Mouse (Mus musculus) B cell, adult (primary cell): Measurements from ENCODE around the gene 1110032A03Rik. TPM values are rescaled to one million over a fixed set of nuclear protein-coding genes. Genes with fewer than 3 reads are reported as not detected.

Experiments used
- total RNA-seq: library from RNA; stranded (reverse); gene quantifications from 4 replicates; pipeline ENCODE4 v1.2.4, GENCODE M21; 2023; ENCODE audit not compliant: inconsistent age

Gene 1110032A03Rik
- total RNA-seq: 21.2 to 30.0 TPM (median 25.0 TPM) in 4 replicates

DNA sequence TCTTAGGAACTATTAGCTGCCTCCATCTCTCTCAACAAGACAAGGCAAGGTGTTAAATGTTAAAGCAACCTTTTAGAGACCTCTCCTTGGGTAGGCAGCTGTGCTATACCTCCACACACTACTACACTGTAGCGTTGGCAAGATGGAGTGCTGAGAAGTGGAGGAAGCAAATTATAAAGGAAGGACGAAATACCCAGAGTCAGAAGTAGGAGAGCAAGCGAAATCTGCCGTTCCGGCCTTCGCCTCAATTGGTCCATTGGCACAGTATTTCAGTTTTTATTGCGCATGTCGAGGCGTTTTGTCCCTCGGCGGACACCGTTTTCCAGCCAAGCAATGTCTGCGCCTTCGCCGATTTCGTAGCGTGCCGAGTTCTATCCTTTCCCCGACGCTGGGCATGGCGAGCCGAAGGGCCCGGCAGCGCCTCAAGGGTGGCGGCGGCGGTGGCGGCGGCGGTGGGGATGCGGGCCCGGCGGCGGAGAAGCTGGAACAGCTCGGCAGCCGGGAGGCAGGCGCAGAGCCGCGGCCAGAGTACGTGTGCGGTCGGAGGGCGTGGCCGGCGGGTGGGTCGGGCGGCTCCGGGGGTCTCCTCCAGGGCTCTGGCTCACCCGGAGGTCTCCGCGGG lies at the start of gene 1110032A03Rik, which contains the start of gene Alg9:
1110032A03Rik (minus strand) TSS at position 530 of the 622 bp plus-strand sequence.
Alg9 (plus strand) TSS at position 29 of the 622 bp plus-strand sequence.

DNA sequence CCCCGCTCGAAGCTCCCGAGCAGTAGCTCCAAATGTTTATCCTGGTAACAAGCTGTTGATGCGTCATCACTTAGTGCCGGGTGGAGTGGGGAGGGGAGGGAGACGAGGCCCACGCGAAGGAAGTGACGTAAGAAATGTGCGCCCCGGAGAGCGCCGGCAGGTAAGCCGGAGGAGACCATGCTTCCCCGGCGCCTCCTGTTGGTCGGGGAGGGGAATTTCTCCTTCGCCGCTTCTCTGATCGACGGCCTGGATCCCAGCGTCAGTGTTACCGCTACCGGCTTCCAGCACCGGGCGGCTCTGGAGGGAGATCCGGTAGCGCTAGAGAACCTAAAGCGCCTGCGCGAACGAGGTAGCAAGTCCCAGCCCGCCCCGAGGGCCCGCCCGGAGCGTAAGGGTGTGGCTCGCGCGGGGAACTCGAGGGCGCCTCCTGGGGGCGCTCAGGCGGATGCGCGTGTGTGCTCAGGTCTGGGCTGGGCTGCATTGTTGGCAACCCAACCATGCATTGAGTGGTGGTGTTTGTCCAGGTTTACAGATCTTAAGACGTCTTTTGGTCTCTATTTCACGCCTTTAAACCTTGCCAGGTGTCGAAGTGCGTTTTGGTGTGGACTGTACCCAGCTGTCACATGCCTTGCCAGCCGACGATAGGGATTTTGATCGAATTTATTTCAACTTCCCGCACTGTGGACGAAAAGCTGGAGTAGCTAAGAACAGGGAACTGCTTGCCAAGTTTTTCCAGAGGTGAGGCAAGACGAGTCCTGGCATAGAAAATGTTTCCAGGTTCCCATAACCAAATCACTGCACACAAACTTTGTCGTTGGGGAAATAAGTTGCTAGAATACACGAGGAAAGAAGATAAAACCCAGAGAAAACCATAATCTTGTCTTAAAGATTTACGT lies 7.0 kb downstream of the 1110032A03Rik start, which contains the start of gene Fdxacb1:
Fdxacb1 (plus strand) TSS at position 130 of the 896 bp plus-strand sequence.

DNA sequence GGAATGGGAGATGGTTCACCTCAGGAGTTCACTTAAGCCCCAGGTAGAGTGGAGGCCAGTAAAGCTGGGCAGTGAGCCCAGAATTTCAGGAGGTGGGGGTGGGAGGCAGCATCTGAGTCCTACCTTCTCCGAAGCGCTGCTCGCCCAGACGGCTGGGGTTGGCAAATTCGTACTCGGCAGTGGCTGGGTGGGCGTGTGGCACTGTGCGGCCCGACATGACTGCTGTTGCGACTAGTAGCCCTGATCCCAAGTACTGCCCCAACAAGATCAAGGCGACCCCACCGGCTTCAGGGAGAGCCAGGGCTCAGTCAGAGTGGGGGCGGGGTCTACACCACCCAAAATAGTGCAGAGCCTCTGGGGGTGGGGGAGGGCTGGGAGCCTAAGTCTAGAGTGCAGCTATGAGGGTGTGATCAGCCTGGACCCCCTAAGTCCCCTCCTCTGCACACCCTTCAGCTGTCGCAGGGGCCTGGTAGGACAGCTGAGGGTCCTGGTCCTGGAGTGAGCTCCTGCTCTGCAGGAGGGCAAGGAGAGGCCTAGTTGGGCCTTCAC lies 23.2 kb downstream of the 1110032A03Rik start, which contains the start of gene Hspb2:
Hspb2 (minus strand) TSS at position 301 of the 549 bp plus-strand sequence.

DNA sequence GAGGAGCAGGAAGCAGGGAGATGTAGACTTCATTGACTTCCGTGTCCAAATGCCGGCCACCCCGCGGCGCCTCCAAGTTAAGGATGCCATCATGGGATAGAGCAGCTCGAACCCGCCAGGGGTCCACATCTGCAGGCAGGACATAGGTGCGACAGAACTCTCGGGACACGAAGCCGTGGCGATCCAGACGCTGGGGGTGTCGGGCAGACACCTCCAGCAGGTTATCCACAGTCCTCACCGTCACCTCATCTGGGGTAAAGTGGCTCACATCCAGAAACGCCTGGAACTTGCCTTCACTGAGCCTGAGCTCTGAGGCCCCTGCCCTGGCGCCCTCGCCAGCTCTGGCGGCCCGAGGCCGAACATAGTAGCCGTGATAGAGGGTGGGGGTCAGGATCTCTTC lies 24.0 kb downstream of the 1110032A03Rik start, which contains the start of gene Cryab:
Cryab (plus strand) TSS at position 3 of the 400 bp plus-strand sequence.

DNA sequence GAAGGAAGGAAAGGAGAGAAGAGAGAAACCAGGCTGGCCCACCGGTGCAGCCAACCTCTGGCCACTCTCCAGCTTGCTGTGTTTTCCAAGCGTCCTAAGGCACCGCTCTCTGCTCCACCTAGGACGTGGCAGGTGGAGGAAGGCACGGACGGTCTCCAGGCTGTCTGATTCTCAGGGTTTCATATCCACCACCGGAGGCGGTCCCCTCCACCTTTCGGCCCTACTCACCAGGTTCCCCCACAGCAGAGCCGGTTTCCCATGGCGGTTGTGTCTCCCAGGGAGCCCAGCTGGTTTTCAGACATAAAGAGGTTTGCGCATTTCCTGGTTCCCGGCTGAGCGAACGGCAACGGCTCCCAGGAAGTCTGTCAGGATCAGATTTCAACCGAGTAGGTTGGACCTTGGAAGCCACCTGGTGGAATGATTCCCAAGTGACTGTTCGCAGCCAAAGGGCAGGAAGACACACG lies 29.1 kb downstream of the 1110032A03Rik start, which contains the start of gene 2310030G06Rik:
2310030G06Rik (minus strand) TSS at position 323 of the 464 bp plus-strand sequence.

DNA sequence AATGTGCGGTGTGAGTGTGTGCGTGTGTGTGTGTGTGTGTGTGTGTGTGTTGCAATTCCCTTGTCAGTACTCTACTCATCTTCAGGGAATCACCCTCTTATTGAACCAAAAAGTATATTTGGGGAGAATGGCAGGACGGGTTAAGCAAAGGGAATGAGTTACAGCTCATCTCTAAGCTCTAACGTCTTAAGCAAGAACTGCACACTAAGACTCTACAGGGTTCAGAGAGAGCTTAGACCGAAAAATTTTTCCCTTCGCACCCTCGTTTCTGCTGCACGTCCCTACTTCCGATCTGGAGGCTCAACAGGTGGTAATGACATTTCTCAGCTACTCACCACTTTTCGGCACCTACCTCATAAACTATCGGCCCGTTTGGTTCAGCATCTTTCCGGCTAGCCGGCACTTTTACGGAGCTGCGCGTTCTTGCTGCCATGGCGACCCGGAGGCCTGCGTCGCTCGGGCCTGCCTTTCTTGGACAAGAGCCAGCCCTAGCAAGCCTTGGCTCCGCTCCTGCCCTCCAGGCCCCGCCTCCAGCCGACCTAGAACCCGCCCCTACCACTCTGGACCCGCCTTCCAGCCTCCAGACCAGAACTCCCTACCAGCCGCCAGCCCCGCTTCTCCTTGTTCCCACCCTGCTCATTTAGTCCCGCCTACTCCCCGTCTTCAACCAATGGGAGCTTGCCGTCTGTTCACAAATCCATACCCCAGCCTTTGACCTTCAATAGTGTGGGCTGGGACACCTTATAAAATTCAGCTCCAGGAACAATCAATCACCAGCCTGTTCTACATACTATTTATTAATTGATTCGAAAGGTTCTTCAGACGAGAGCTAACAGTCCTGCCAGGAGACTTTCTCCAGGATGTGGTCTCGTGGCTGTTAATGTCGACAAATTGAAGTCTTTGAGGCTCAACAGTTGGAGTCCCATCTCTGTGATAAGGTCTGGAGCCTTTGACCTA lies 36.1 kb downstream of the 1110032A03Rik start, which contains the start of gene Dixdc1:
Dixdc1 (minus strand) TSS at position 604 of the 957 bp plus-strand sequence.

Other genes with a start within 250 kb of the 1110032A03Rik start
- 58.5 to 68.5 TPM (median 61.2 TPM) in 4 replicates for gene Pts, start 246.8 kb downstream of the 1110032A03Rik start, total RNA-seq
- 16.3 to 23.4 TPM (median 21.1 TPM) in 4 replicates for gene Il18, start 220.7 kb downstream of the 1110032A03Rik start, total RNA-seq
- 2.4 to 3.7 TPM (median 3.3 TPM) in 4 replicates for gene Bco2, start 220.3 kb downstream of the 1110032A03Rik start, total RNA-seq
- not detected in 4 replicates for gene Tex12, start 214.2 kb downstream of the 1110032A03Rik start, total RNA-seq
- gene Sdhd, start 171.7 kb downstream of the 1110032A03Rik start, total RNA-seq: 51.3 to 59.6 TPM (median 55.6 TPM) in 4 replicates
- gene Timm8b, start 171.6 kb downstream of the 1110032A03Rik start, total RNA-seq: 52.2 to 55.4 TPM (median 53.6 TPM) in 4 replicates
- 0.78 to 2.2 TPM in 2 of 4 replicates, not detected in the others for gene Pih1d2, start 158.2 kb downstream of the 1110032A03Rik start, total RNA-seq
- gene Nkapd1, start 158.1 kb downstream of the 1110032A03Rik start, total RNA-seq: 27.3 to 32.1 TPM (median 29.3 TPM) in 4 replicates
- 22.5 to 35.4 TPM (median 31.0 TPM) in 4 replicates for gene Dlat, start 115.7 kb downstream of the 1110032A03Rik start, total RNA-seq
- gene Dixdc1, start 36.0 kb downstream of the 1110032A03Rik start, total RNA-seq: not detected in 4 replicates
- gene 2310030G06Rik, start 29.0 kb downstream of the 1110032A03Rik start, total RNA-seq: not detected in 4 replicates
- not detected in 4 replicates for gene Cryab, start 24.2 kb downstream of the 1110032A03Rik start, total RNA-seq
- gene Hspb2, start 23.2 kb downstream of the 1110032A03Rik start, total RNA-seq: not detected in 4 replicates
- 14.8 to 23.6 TPM (median 16.3 TPM) in 4 replicates for gene Fdxacb1, start 7.3 kb downstream of the 1110032A03Rik start, total RNA-seq
- gene Alg9, start 501 bp downstream of the 1110032A03Rik start, total RNA-seq: 25.1 to 27.8 TPM (median 26.5 TPM) in 4 replicates
- gene Ppp2r1b, start 69.8 kb upstream of the 1110032A03Rik start, total RNA-seq: 40.3 to 50.9 TPM (median 46.0 TPM) in 4 replicates
- 28.2 to 38.2 TPM (median 33.3 TPM) in 4 replicates for gene Sik2, start 233.6 kb upstream of the 1110032A03Rik start, total RNA-seq